22 mouse cellular contexts compared by ENCODE assay signal in the genomic region with DNA sequence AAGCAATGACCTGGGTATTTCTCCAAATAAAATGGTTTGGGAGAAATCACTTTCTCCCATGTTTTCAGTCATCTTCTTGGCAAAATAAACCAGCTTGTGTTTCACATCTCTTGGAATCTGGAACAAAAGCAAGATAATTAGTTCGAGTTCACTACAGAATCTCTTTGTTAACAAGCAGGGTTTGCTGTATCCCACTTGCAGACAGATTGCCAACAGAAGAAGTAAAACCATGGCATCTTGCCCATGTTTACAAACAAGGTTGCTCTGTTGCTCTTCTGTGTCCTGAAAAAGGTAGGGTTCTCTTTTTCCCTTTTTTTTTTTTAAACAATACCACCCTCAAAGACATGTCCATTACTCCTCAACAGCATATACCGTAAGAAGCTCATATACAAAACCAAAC. TPM values are rescaled to one million over a fixed set of nuclear protein-coding genes. Genes with fewer than 3 reads are reported as not detected.
"Had no signal": no experiment of that assay in that cellular context is flagged by ENCODE, and none has a peak within 500 bp of the region (broad histone marks: within the 10 kb centered on the region; RNA-seq: fewer than 3 reads in every experiment).

No protein-coding gene starts in this region.

- H3K9me3 ChIP-seq: liver, embryonic 15.5 days; lung, embryonic 15.5 days; midbrain, embryonic 15.5 days; neural tube, embryonic 13.5 days; stomach, embryonic 15.5 days had no signal

- DNase-seq: kidney, adult 2 months; kidney, postnatal 25 days; layer of hippocampus, adult 9-11 months; lung, adult 18-20 months; lung, postnatal 10 days; lung, postnatal 36 days; right cerebral cortex, adult 18-20 months; right cerebral cortex, postnatal 14 days; right cerebral cortex, postnatal 4 days; thymus, postnatal 25 days had no signal

- H3K4me2 ChIP-seq: liver, embryonic 11.5 days; liver, embryonic 15.5 days; lung, embryonic 15.5 days; midbrain, embryonic 11.5 days; midbrain, embryonic 15.5 days; neural tube, embryonic 13.5 days; stomach, embryonic 15.5 days had no signal

- ATAC-seq: intestine, postnatal 0 days; midbrain, embryonic 15.5 days had no signal

- H3K4me3 ChIP-seq: layer of hippocampus, adult 2 months; liver, embryonic 15.5 days; lung, embryonic 15.5 days; midbrain, embryonic 15.5 days; myocyte; neural tube, embryonic 13.5 days; stomach, embryonic 15.5 days had no signal

- H3K9ac ChIP-seq: liver, embryonic 15.5 days; lung, embryonic 15.5 days; midbrain, embryonic 15.5 days; neural tube, embryonic 13.5 days; stomach, embryonic 15.5 days had no signal

- H3K27ac ChIP-seq: kidney, postnatal 0 days; layer of hippocampus, adult 2 months; liver, embryonic 15.5 days; lung, embryonic 15.5 days; midbrain, embryonic 15.5 days; neural tube, embryonic 13.5 days; stomach, embryonic 15.5 days had no signal

- H3K36me3 ChIP-seq: liver, embryonic 15.5 days; lung, embryonic 15.5 days; midbrain, embryonic 15.5 days; neural tube, embryonic 13.5 days; stomach, embryonic 15.5 days had no signal

RNA-seq across cellular contexts. Expression of gene Dnah11, which starts 2.3 kb away (rescaled TPM):
- total RNA-seq: neutrophil, adult 5-6 weeks had no signal
- polyA plus RNA-seq: myocyte had no signal
